Mouse (Mus musculus): Measurements from ENCODE around the gene Nfkbia. TPM values are rescaled to one million over a fixed set of nuclear protein-coding genes. Genes with fewer than 3 reads are reported as not detected.

The Nfkbia gene
- polyA plus RNA-seq, 1 experiment, result 674 TPM

GRCm38 (mm10) chr12:55518061-55518738 lies 25.8 kb upstream of the Nfkbia start:
- TF ChIP-seq CTCF (IDR thresholded peaks at IDR 0.05; ENCODE audit: borderline replicate concordance, control insufficient read depth, extremely low read depth, insufficient read depth, low read length, poor library complexity), result peak; percentile 76
- no peak for TF ChIP-seq POLR2A (IDR thresholded peaks at IDR 0.05; ENCODE audit: control insufficient read depth, extremely low read depth, insufficient read depth, low read length, poor library complexity)
- Histone ChIP-seq H3K4me3 (ENCODE audit: control insufficient read depth, insufficient read depth, low read length) (no peak overlapping the region), H3K36me3 (ENCODE audit: control insufficient read depth, insufficient read depth, low read length) (no peaks in the 10 kb centered on the region), H3K4me1 (replicated peaks; ENCODE audit: control insufficient read depth, insufficient read depth, low read length) (no peaks in the 10 kb centered on the region), H3K27ac (ENCODE audit: control insufficient read depth, insufficient read depth, low read length) (no peak overlapping the region), H3K27me3 (ENCODE audit: control insufficient read depth, insufficient read depth, low read length) (no peaks in the 10 kb centered on the region)
- peak; percentile 36 for DNase-seq
- 66% methylated on average over 15 of the region's 15 CpGs for WGBS

DNA sequence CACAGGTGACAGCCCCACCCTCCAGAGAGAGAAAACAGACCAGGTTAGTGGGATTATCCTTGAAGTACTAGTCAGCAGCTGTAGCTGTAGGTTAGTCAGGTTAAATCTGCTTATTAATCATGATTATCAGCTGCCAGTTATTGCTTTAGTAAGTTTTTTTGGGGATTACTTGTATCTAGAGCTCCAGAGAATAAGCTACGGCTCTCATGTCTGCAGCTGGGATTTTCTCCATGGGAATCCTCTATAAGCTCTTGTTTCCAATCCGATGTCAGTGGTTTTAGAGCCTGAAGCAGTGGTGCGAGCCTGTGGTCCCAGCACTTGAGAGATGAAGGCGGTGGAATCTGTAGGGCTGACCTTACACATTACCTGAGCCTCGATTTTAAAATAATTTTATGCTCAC lies 16.4 kb upstream of the Nfkbia start:
- Histone ChIP-seq H3K4me1 (replicated peaks; ENCODE audit: control insufficient read depth, insufficient read depth, low read length) (peaks cover 2% of the 10 kb centered on the region; the same call in 1 of the 2 replicates), H3K4me3 (ENCODE audit: control insufficient read depth, insufficient read depth, low read length) (no peak overlapping the region), H3K27me3 (ENCODE audit: control insufficient read depth, insufficient read depth, low read length) (no peaks in the 10 kb centered on the region), H3K27ac (ENCODE audit: control insufficient read depth, insufficient read depth, low read length) (no peak overlapping the region), H3K36me3 (ENCODE audit: control insufficient read depth, insufficient read depth, low read length) (no peaks in the 10 kb centered on the region)
- no peak for DNase-seq
- no peak for TF ChIP-seq CTCF (IDR thresholded peaks at IDR 0.05; ENCODE audit: borderline replicate concordance, control insufficient read depth, extremely low read depth, insufficient read depth, low read length, poor library complexity)
- no peak for TF ChIP-seq POLR2A (IDR thresholded peaks at IDR 0.05; ENCODE audit: control insufficient read depth, extremely low read depth, insufficient read depth, low read length, poor library complexity)
- WGBS, result 97% methylated on average over 5 of the region's 5 CpGs

- no peak overlapping the region for H3K27ac ChIP-seq (ENCODE audit: control insufficient read depth, insufficient read depth, low read length)
- WGBS, result 95% methylated on average over 17 of the region's 17 CpGs
- H3K27me3 ChIP-seq (ENCODE audit: control insufficient read depth, insufficient read depth, low read length), result no peaks in the 10 kb centered on the region
- no peak overlapping the region for H3K4me3 ChIP-seq (ENCODE audit: control insufficient read depth, insufficient read depth, low read length)
- H3K4me1 ChIP-seq (replicated peaks; ENCODE audit: control insufficient read depth, insufficient read depth, low read length), result peaks cover 2% of the 10 kb centered on the region; the same call in 1 of the 2 replicates
- TF ChIP-seq CTCF (IDR thresholded peaks at IDR 0.05; ENCODE audit: borderline replicate concordance, control insufficient read depth, extremely low read depth, insufficient read depth, low read length, poor library complexity) (no peak), POLR2A (IDR thresholded peaks at IDR 0.05; ENCODE audit: control insufficient read depth, extremely low read depth, insufficient read depth, low read length, poor library complexity) (no peak)
- H3K36me3 ChIP-seq (ENCODE audit: control insufficient read depth, insufficient read depth, low read length), result no peaks in the 10 kb centered on the region
- DNase-seq, result no peak
These were observed 15.0 kb upstream of the Nfkbia start for GRCm38 (mm10) chr12:55507332-55507935.

DNA sequence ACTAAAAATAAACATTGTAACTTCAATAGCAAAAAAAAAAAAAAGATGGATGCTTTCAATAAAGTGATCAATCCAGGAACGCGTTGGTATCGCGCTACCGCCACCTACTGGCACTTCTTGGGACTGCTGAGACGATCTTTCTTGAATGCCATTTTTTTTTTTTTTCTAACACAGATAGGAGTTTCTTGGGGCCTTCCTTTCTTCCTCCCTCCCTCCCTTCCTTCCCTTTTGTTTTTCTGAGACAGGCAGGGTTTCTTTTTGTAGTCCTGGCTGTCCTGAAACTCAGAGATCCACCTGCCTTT lies 13.5 kb upstream of the Nfkbia start:
- peak; percentile 63 for DNase-seq
- Histone ChIP-seq H3K27me3 (ENCODE audit: control insufficient read depth, insufficient read depth, low read length) (no peaks in the 10 kb centered on the region), H3K4me3 (ENCODE audit: control insufficient read depth, insufficient read depth, low read length) (no peak overlapping the region), H3K4me1 (replicated peaks; ENCODE audit: control insufficient read depth, insufficient read depth, low read length) (peaks cover 2% of the 10 kb centered on the region; the same call in 1 of the 2 replicates), H3K36me3 (ENCODE audit: control insufficient read depth, insufficient read depth, low read length) (no peaks in the 10 kb centered on the region), H3K27ac (ENCODE audit: control insufficient read depth, insufficient read depth, low read length) (no peak overlapping the region)
- WGBS, result 1% methylated on average over 6 of the region's 6 CpGs
- TF ChIP-seq POLR2A (IDR thresholded peaks at IDR 0.05; ENCODE audit: control insufficient read depth, extremely low read depth, insufficient read depth, low read length, poor library complexity), result no peak
- TF ChIP-seq CTCF (IDR thresholded peaks at IDR 0.05; ENCODE audit: borderline replicate concordance, control insufficient read depth, extremely low read depth, insufficient read depth, low read length, poor library complexity), result no peak

- H3K4me1 ChIP-seq (replicated peaks; ENCODE audit: control insufficient read depth, insufficient read depth, low read length), result peaks cover 2% of the 10 kb centered on the region; the same call in 1 of the 2 replicates
- 73% methylated on average over 7 of the region's 7 CpGs for WGBS
- H3K27me3 ChIP-seq (ENCODE audit: control insufficient read depth, insufficient read depth, low read length), result no peaks in the 10 kb centered on the region
These were observed 13.0 kb upstream of the Nfkbia start for GRCm38 (mm10) chr12:55505314-55506028.

GRCm38 (mm10) chr12:55499031-55499430 lies 6.6 kb upstream of the Nfkbia start:
- Histone ChIP-seq H3K4me3 (ENCODE audit: control insufficient read depth, insufficient read depth, low read length) (0 out of 2 replicates have a peak overlapping the region, but pooled peaks have one; percentile 16), H3K27ac (ENCODE audit: control insufficient read depth, insufficient read depth, low read length) (no peak overlapping the region), H3K4me1 (replicated peaks; ENCODE audit: control insufficient read depth, insufficient read depth, low read length) (peaks cover 38% of the 10 kb centered on the region), H3K36me3 (ENCODE audit: control insufficient read depth, insufficient read depth, low read length) (no peaks in the 10 kb centered on the region), H3K27me3 (ENCODE audit: control insufficient read depth, insufficient read depth, low read length) (no peaks in the 10 kb centered on the region)
- TF ChIP-seq POLR2A (IDR thresholded peaks at IDR 0.05; ENCODE audit: control insufficient read depth, extremely low read depth, insufficient read depth, low read length, poor library complexity) (no peak), CTCF (IDR thresholded peaks at IDR 0.05; ENCODE audit: borderline replicate concordance, control insufficient read depth, extremely low read depth, insufficient read depth, low read length, poor library complexity) (peak; percentile 93)
- WGBS, result under 1% methylated on average over 10 of the region's 10 CpGs
- DNase-seq, result peak; percentile 88

More at GRCm38 (mm10) chr12:55505314-55506028, 13.0 kb upstream of the Nfkbia start:
- Histone ChIP-seq H3K4me3 (ENCODE audit: control insufficient read depth, insufficient read depth, low read length) (no peak overlapping the region), H3K27ac (ENCODE audit: control insufficient read depth, insufficient read depth, low read length) (no peak overlapping the region), H3K36me3 (ENCODE audit: control insufficient read depth, insufficient read depth, low read length) (no peaks in the 10 kb centered on the region)
- TF ChIP-seq CTCF (IDR thresholded peaks at IDR 0.05; ENCODE audit: borderline replicate concordance, control insufficient read depth, extremely low read depth, insufficient read depth, low read length, poor library complexity), result no peak
- no peak for DNase-seq

Measured in thymus, adult 2 months (tissue).